Mouse (Mus musculus) limb, embryonic 14.5 days (tissue): ENCODE results near the gene Nup62. TPM values are rescaled to one million over a fixed set of nuclear protein-coding genes. Genes with fewer than 3 reads are reported as not detected.

ENCODE experiments used
- ATAC-seq: fragments of 200-750 bp; cut with Nextera tagmentation; 2 replicates; pipeline ENCODE4 v1.8.0; 2017; ENCODE audit warnings: low read depth, moderate number of reproducible peaks, moderate TSS enrichment; ENCODE audit not compliant: low FRiP score
- DNase-seq: peaks from one replicate; pipeline ENCODE4 v3.0.0-alpha.2; 2015; ENCODE audit warnings: low spot score
- H3K27ac ChIP-seq: fragments of 300-500 bp; sonication (generic); replicated peaks from 2 replicates; pipeline ENCODE4 v1.5.1; 2014; ENCODE audit warnings: low read depth, mild to moderate bottlenecking, low read length, moderate library complexity, mixed read lengths
- H3K27me3 ChIP-seq: fragments of 300-500 bp; sonication (generic); 2 replicates; pipeline ENCODE4 v1.6.1; 2014; ENCODE audit warnings: low read length, mixed read lengths; ENCODE audit not compliant: control insufficient read depth, insufficient read depth
- H3K36me3 ChIP-seq: fragments of 300-500 bp; sonication (generic); 2 replicates; pipeline ENCODE4 v1.6.1; 2014; ENCODE audit warnings: mild to moderate bottlenecking, low read length, moderate library complexity, mixed read lengths; ENCODE audit not compliant: control insufficient read depth, insufficient read depth
- H3K4me1 ChIP-seq: fragments of 300-500 bp; sonication (generic); 2 replicates; pipeline ENCODE4 v1.6.1; 2014; ENCODE audit warnings: antibody characterized with exemption, low read length, mixed read lengths; ENCODE audit not compliant: control insufficient read depth, insufficient read depth
- H3K4me2 ChIP-seq: fragments of 300-500 bp; sonication (generic); replicated peaks from 2 replicates; pipeline ENCODE4 v1.6.1; 2014; ENCODE audit warnings: low read depth, mild to moderate bottlenecking, low read length, moderate library complexity; ENCODE audit not compliant: severe bottlenecking
- H3K4me3 ChIP-seq: fragments of 300-500 bp; sonication (generic); replicated peaks from 2 replicates; pipeline ENCODE4 v1.5.1; 2014; ENCODE audit warnings: low read length
- H3K9ac ChIP-seq: fragments of 300-500 bp; sonication (generic); 2 replicates; pipeline ENCODE4 v1.6.1; 2014; ENCODE audit warnings: mild to moderate bottlenecking, low read depth, low read length, moderate library complexity; ENCODE audit not compliant: severe bottlenecking
- H3K9me3 ChIP-seq: fragments of 300-500 bp; sonication (generic); 2 replicates; pipeline ENCODE4 v1.6.1; 2016; ENCODE audit warnings: low read length; ENCODE audit not compliant: control insufficient read depth
- POLR2A ChIP-seq: fragments of 200-500 bp; IDR thresholded peaks from 2 replicates; pipeline ENCODE4 v1.8.0; 2012; ENCODE audit warnings: inconsistent platforms, mild to moderate bottlenecking, moderate library complexity, borderline replicate concordance; ENCODE audit not compliant: insufficient read depth, insufficient read length; ENCODE audit errors: extremely low read depth
- WGBS: fragments of 180-500 bp; shearing (Covaris S2); extraction: QIAGEN DNeasy Blood & Tissue Kit; methylation state at CpG from one replicate; pipeline ENCODE4 v1.1.7; 2014; 5-methylcytosine and 5-hydroxymethylcytosine counted together
- polyA plus RNA-seq, 2 experiments: library from polyadenylated mRNA; depleted of rRNA in 1 of 2; stranded (reverse) in 1 of 2; unstranded in 1 of 2; fragments of >200 nt; fragmentation: Nextera tagmentation in 1 of 2; extraction: Ambion mirVana in 1 of 2; gene quantifications; 2 replicates each; pipeline versions ENCODE4 v1.2.1 to v1.2.3; 2012 to 2014

Gene Nup62
- polyA plus RNA-seq, 2 experiments, result 53.9 to 92.5 TPM

GRCm38 (mm10) chr7:44848561-44849415 is 32.9 kb downstream of the Nup62 start, which contains the start of the genes Akt1s1 and Tbc1d17:
TSS of gene Akt1s1 (plus strand) at chr7:44848991.
TSS of gene Tbc1d17 (minus strand) at chr7:44849079.
- Histone ChIP-seq H3K4me2 (peak within 1 kb of the TSS; percentile 82), H3K4me3 (peak within 1 kb of the TSS; percentile 87), H3K27ac (peak within 1 kb of the TSS; percentile 99), H3K4me1 (peaks cover 16% of the 10 kb centered on the region), H3K36me3 (peaks cover 49% of the 10 kb centered on the region), H3K27me3 (no peaks in the 10 kb centered on the region), H3K9ac (peak within 1 kb of the TSS; percentile 76), H3K9me3 (no peaks in the 10 kb centered on the region)
- peak; percentile 84 for ATAC-seq
- WGBS, result 2% methylated on average over 54 of the region's 54 CpGs
- TF ChIP-seq POLR2A, result no peak
- DNase-seq, result peak; percentile 99

GRCm38 (mm10) chr7:44849416-44850111 is 33.7 kb downstream of the Nup62 start:
- Histone ChIP-seq H3K36me3 (peaks cover 41% of the 10 kb centered on the region), H3K27me3 (no peaks in the 10 kb centered on the region), H3K4me2 (peak overlapping the region; percentile 82), H3K27ac (peak overlapping the region; percentile 99), H3K9ac (peak overlapping the region; percentile 76), H3K4me1 (peaks cover 19% of the 10 kb centered on the region), H3K9me3 (no peaks in the 10 kb centered on the region), H3K4me3 (peak overlapping the region; percentile 87)
- TF ChIP-seq POLR2A, result 0 out of 2 replicates have a peak, but pooled peaks have one; percentile 25
- peak; percentile 81 for ATAC-seq
- 0% methylated on average over 41 of the region's 41 CpGs for WGBS
- peak; percentile 97 for DNase-seq

- WGBS, result 5% methylated on average over 26 of the region's 33 CpGs
- TF ChIP-seq POLR2A, result no peak
Measured at GRCm38 (mm10) chr7:44850146-44850545, 34.3 kb downstream of the Nup62 start.

GRCm38 (mm10) chr7:44850789-44851624 is 35.1 kb downstream of the Nup62 start:
- 76% methylated on average over 8 of the region's 8 CpGs for WGBS

More at GRCm38 (mm10) chr7:44850146-44850545, 34.3 kb downstream of the Nup62 start:
- DNase-seq (peak; percentile 91), ATAC-seq (peak; percentile 58)
- Histone ChIP-seq H3K9ac (peak overlapping the region; percentile 76), H3K36me3 (peaks cover 36% of the 10 kb centered on the region), H3K4me1 (peaks cover 23% of the 10 kb centered on the region), H3K9me3 (no peaks in the 10 kb centered on the region), H3K27ac (peak overlapping the region; percentile 99), H3K4me2 (peak overlapping the region; percentile 82), H3K4me3 (peak overlapping the region; percentile 87), H3K27me3 (no peaks in the 10 kb centered on the region)

More at GRCm38 (mm10) chr7:44850789-44851624, 35.1 kb downstream of the Nup62 start:
- H3K36me3 ChIP-seq, result peaks cover 27% of the 10 kb centered on the region
- peak overlapping the region; percentile 99 for H3K27ac ChIP-seq
- peak overlapping the region; percentile 82 for H3K4me2 ChIP-seq
- no peaks in the 10 kb centered on the region for H3K9me3 ChIP-seq
- H3K4me1 ChIP-seq, result peaks cover 24% of the 10 kb centered on the region
- DNase-seq (no peak), ATAC-seq (no peak)
- H3K9ac ChIP-seq, result peak overlapping the region; percentile 76
- no peak for TF ChIP-seq POLR2A
- H3K4me3 ChIP-seq, result peak overlapping the region; percentile 87
- no peaks in the 10 kb centered on the region for H3K27me3 ChIP-seq
